In genomic region chr2:38410227-38410626, GRCm38 (mm10) we compare ENCODE assay signal across 27 mouse cellular contexts.
"Had no signal": no experiment of that assay in that cellular context is flagged by ENCODE, and none has a peak within 500 bp of the region (broad histone marks: within the 10 kb centered on the region; RNA-seq: fewer than 3 reads in every experiment).

No protein-coding gene starts in this region.

- DNase-seq: gastrocnemius, postnatal 14 days; gastrocnemius, postnatal 36 days; heart, adult 11 months; heart, adult 2 months; heart, postnatal 10 days; heart, postnatal 4 days; kidney, adult 18-20 months; kidney, adult 8-10 months; kidney, postnatal 10 days; kidney, postnatal 25 days; kidney, postnatal 4 days; liver; liver, embryonic 13.5 days had no signal

- H3K4me2 ChIP-seq: heart, embryonic 12.5 days; hindbrain, embryonic 12.5 days; hindbrain, embryonic 14.5 days; intestine, embryonic 15.5 days; limb, embryonic 12.5 days; liver, embryonic 11.5 days; liver, embryonic 13.5 days had no signal

- ATAC-seq: hindbrain, embryonic 16.5 days; inflammation-experienced regulatory T-cells, adult 6 months; intestine, embryonic 15.5 days; intestine, postnatal 0 days had no signal

- H3K36me3 ChIP-seq: heart, embryonic 10.5 days; heart, embryonic 12.5 days; hindbrain, embryonic 10.5 days; hindbrain, embryonic 12.5 days; intestine, embryonic 15.5 days; limb, embryonic 10.5 days; limb, embryonic 12.5 days; liver, embryonic 13.5 days had no signal

- H3K9ac ChIP-seq: heart, embryonic 12.5 days; hindbrain, embryonic 12.5 days; hindbrain, embryonic 14.5 days; intestine, embryonic 15.5 days; limb, embryonic 12.5 days; liver, embryonic 13.5 days had no signal

- H3K4me3 ChIP-seq: heart, adult 2 months; heart, embryonic 10.5 days; heart, embryonic 12.5 days; hindbrain, embryonic 10.5 days; hindbrain, embryonic 12.5 days; intestine, embryonic 15.5 days; layer of hippocampus, adult 2 months; left cerebral cortex, adult 2 months; limb, embryonic 10.5 days; limb, embryonic 12.5 days; liver, embryonic 13.5 days had no signal

- H3K27ac ChIP-seq: heart, adult 2 months; heart, embryonic 10.5 days; hindbrain, embryonic 10.5 days; hindbrain, embryonic 12.5 days; hindbrain, embryonic 14.5 days; intestine, embryonic 15.5 days; layer of hippocampus, adult 2 months; left cerebral cortex, adult 2 months; limb, embryonic 10.5 days; limb, embryonic 12.5 days; liver, embryonic 13.5 days had no signal

- H3K4me1 ChIP-seq: heart, embryonic 10.5 days; heart, embryonic 12.5 days; intestine, embryonic 15.5 days; liver, embryonic 13.5 days had no signal

- H3K9me3 ChIP-seq: heart, embryonic 10.5 days; heart, embryonic 12.5 days; hindbrain, embryonic 10.5 days; hindbrain, embryonic 12.5 days; intestine, embryonic 15.5 days; limb, embryonic 10.5 days; limb, embryonic 12.5 days; liver, embryonic 13.5 days had no signal
